Mouse (Mus musculus): ENCODE results near the gene Syf2. TPM values are rescaled to one million over a fixed set of nuclear protein-coding genes. Genes with fewer than 3 reads are reported as not detected.

The Syf2 gene
- polyA plus RNA-seq, 1 experiment from 2014 or later = 89.4 TPM

- 82% methylated on average over 8 of the region's 8 CpGs for WGBS
- H3K9me3 ChIP-seq (ENCODE audit: control insufficient read depth, low read length) = no peaks in the 10 kb centered on the region
- no peak for DNase-seq (ENCODE audit: low spot score)
Observed at GRCm38 (mm10) chr4:134978930-134979329, 48.2 kb downstream of the Syf2 start.

DNA sequence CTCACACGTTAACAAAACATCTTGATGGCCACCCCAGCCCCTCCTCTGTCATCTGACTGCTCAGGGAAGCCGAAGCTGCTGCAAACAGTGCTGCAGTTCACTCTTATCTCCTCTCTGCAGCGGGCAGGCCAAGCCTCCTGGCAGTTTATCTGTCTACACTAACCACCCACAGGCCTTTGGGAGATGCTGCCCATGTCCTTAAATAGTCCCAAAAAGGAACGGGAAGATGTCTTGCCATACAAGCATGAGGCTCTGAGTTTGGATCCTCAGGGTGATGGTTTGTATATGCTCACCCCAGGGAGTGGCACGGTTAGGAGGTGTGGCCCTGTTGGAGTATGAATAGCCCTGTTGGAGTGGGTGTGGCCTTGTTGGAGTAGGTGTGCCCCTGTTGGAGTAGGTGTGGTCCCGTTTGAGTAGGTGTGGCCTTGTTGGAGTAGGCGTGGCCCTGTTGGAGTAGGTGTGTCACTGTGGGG is 51.3 kb downstream of the Syf2 start:
- Histone ChIP-seq H3K9ac (ENCODE audit: low read depth, low read length) (peak overlapping the region; percentile 59), H3K4me3 (ENCODE audit: low read depth, low read length) (no peak overlapping the region), H3K36me3 (ENCODE audit: control insufficient read depth, insufficient read depth, low read length) (no peaks in the 10 kb centered on the region), H3K27me3 (replicated peaks; ENCODE audit: control insufficient read depth, insufficient read depth, low read length) (no peaks in the 10 kb centered on the region), H3K27ac (ENCODE audit: low read depth, low read length) (peak overlapping the region; percentile 95), H3K9me3 (ENCODE audit: control insufficient read depth, low read length) (no peaks in the 10 kb centered on the region), H3K4me1 (replicated peaks; ENCODE audit: control insufficient read depth, insufficient read depth, low read length) (peaks cover 21% of the 10 kb centered on the region), H3K4me2 (peak overlapping the region; percentile 57)
- ATAC-seq (replicated peaks; ENCODE audit: low FRiP score) (peak; percentile 99), DNase-seq (ENCODE audit: low spot score) (peak; percentile 79)
- WGBS = 20% methylated on average over 7 of the region's 7 CpGs

More at GRCm38 (mm10) chr4:134978930-134979329, 48.2 kb downstream of the Syf2 start:
- Histone ChIP-seq H3K36me3 (ENCODE audit: control insufficient read depth, insufficient read depth, low read length) (no peaks in the 10 kb centered on the region), H3K9ac (ENCODE audit: low read depth, low read length) (no peak overlapping the region), H3K27me3 (replicated peaks; ENCODE audit: control insufficient read depth, insufficient read depth, low read length) (no peaks in the 10 kb centered on the region), H3K27ac (ENCODE audit: low read depth, low read length) (no peak overlapping the region), H3K4me3 (ENCODE audit: low read depth, low read length) (no peak overlapping the region), H3K4me2 (no peak overlapping the region), H3K4me1 (replicated peaks; ENCODE audit: control insufficient read depth, insufficient read depth, low read length) (peaks cover 21% of the 10 kb centered on the region)
- no peak for ATAC-seq (replicated peaks; ENCODE audit: low FRiP score)

DNA sequence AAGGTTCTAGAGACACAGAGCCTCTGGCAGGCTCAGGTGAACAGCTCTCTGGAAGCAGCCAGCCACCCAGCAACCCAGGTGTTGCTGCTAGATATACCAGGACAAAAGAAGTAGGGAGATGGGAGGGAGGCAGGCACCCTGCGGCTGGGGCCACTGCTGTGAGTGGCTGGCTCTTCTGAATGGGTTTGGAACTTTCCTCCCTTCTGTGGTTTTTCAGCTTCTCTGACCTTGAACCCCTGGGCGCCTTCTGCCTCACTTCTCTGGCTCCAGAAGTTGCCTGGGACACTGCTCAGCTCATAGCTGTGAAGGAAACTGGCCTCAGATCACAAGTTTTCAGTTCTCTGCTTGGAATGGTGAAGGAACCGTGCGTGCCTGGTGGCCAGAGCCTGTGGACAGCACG is 52.4 kb downstream of the Syf2 start:
- DNase-seq (ENCODE audit: low spot score) (no peak), ATAC-seq (replicated peaks; ENCODE audit: low FRiP score) (0 out of 2 replicates have a peak, but pooled peaks have one; percentile 11)
- Histone ChIP-seq H3K9me3 (ENCODE audit: control insufficient read depth, low read length) (no peaks in the 10 kb centered on the region), H3K36me3 (ENCODE audit: control insufficient read depth, insufficient read depth, low read length) (no peaks in the 10 kb centered on the region), H3K27ac (ENCODE audit: low read depth, low read length) (peak overlapping the region; percentile 95), H3K27me3 (replicated peaks; ENCODE audit: control insufficient read depth, insufficient read depth, low read length) (no peaks in the 10 kb centered on the region), H3K9ac (ENCODE audit: low read depth, low read length) (peak overlapping the region; percentile 42), H3K4me3 (ENCODE audit: low read depth, low read length) (no peak overlapping the region), H3K4me2 (peak overlapping the region; percentile 23; the same call in 1 of the 2 replicates), H3K4me1 (replicated peaks; ENCODE audit: control insufficient read depth, insufficient read depth, low read length) (peaks cover 21% of the 10 kb centered on the region)
- WGBS = 51% methylated on average over 5 of the region's 5 CpGs

GRCm38 (mm10) chr4:134984555-134984954 is 53.9 kb downstream of the Syf2 start:
- Histone ChIP-seq H3K4me2 (no peak overlapping the region), H3K4me1 (replicated peaks; ENCODE audit: control insufficient read depth, insufficient read depth, low read length) (peaks cover 21% of the 10 kb centered on the region), H3K27ac (ENCODE audit: low read depth, low read length) (no peak overlapping the region), H3K9ac (ENCODE audit: low read depth, low read length) (no peak overlapping the region), H3K9me3 (ENCODE audit: control insufficient read depth, low read length) (no peaks in the 10 kb centered on the region), H3K27me3 (replicated peaks; ENCODE audit: control insufficient read depth, insufficient read depth, low read length) (no peaks in the 10 kb centered on the region), H3K4me3 (ENCODE audit: low read depth, low read length) (no peak overlapping the region), H3K36me3 (ENCODE audit: control insufficient read depth, insufficient read depth, low read length) (no peaks in the 10 kb centered on the region)
- ATAC-seq (replicated peaks; ENCODE audit: low FRiP score) (no peak), DNase-seq (ENCODE audit: low spot score) (no peak)
- WGBS = 71% methylated on average over 3 of the region's 3 CpGs

- H3K4me2 ChIP-seq = no peak overlapping the region
- no peaks in the 10 kb centered on the region for H3K36me3 ChIP-seq (ENCODE audit: control insufficient read depth, insufficient read depth, low read length)
- 84% methylated on average over 11 of the region's 11 CpGs for WGBS
- H3K4me1 ChIP-seq (replicated peaks; ENCODE audit: control insufficient read depth, insufficient read depth, low read length) = peaks cover 21% of the 10 kb centered on the region
- H3K9me3 ChIP-seq (ENCODE audit: control insufficient read depth, low read length) = no peaks in the 10 kb centered on the region
- no peak overlapping the region for H3K27ac ChIP-seq (ENCODE audit: low read depth, low read length)
- DNase-seq (ENCODE audit: low spot score) (no peak), ATAC-seq (replicated peaks; ENCODE audit: low FRiP score) (no peak)
- no peak overlapping the region for H3K9ac ChIP-seq (ENCODE audit: low read depth, low read length)
- H3K4me3 ChIP-seq (ENCODE audit: low read depth, low read length) = no peak overlapping the region
- 0 out of 2 replicates have a peak, but pooled peaks cover under 1% of the 10 kb centered on the region for H3K27me3 ChIP-seq (replicated peaks; ENCODE audit: control insufficient read depth, insufficient read depth, low read length)
Observed at GRCm38 (mm10) chr4:134985626-134986335, 55.1 kb downstream of the Syf2 start.

DNA sequence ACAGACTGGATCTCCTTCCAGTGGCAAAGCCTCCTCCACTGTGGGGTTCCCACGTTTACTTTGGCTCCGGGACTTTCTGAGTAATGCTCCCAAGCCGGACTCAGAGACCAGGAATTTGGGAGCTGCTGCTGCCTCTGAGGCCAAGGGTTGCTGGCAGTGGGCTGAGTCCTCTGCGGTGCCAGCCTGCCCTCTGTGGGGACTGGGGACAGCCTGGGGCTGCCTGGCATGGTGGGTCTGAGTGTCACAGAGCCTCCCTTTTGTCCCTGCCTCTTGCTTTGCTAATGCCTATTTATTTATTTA is 55.6 kb downstream of the Syf2 start:
- 75% methylated on average over 4 of the region's 4 CpGs for WGBS
- Histone ChIP-seq H3K4me1 (replicated peaks; ENCODE audit: control insufficient read depth, insufficient read depth, low read length) (peaks cover 16% of the 10 kb centered on the region), H3K27ac (ENCODE audit: low read depth, low read length) (no peak overlapping the region)

DNA sequence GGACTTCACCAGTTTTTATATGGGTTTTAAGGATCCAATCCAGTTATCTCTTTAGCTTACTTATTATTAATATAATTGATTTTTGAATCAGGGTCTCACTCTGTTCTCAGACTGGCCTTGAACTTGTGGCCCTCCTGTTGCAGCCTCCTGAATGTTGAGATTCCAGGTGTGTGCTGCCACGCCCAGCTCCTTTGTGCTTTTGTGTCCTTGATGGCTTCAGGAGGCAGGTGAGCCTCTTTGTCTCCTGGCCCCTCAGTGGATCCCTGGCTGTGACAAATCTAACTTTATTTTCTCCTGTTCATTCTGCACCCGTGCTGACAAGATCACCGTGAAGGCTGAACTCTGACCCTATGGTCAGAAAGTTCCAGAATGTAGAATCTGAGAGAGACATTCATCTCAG is 56.3 kb downstream of the Syf2 start:
- H3K4me2 ChIP-seq = no peak overlapping the region
- H3K27ac ChIP-seq (ENCODE audit: low read depth, low read length) = no peak overlapping the region
- ATAC-seq (replicated peaks; ENCODE audit: low FRiP score) = no peak
- H3K4me3 ChIP-seq (ENCODE audit: low read depth, low read length) = no peak overlapping the region
- WGBS = 80% methylated on average over 3 of the region's 3 CpGs
- peaks cover 12% of the 10 kb centered on the region for H3K4me1 ChIP-seq (replicated peaks; ENCODE audit: control insufficient read depth, insufficient read depth, low read length)
- H3K9me3 ChIP-seq (ENCODE audit: control insufficient read depth, low read length) = no peaks in the 10 kb centered on the region
- H3K36me3 ChIP-seq (ENCODE audit: control insufficient read depth, insufficient read depth, low read length) = no peaks in the 10 kb centered on the region
- no peak for DNase-seq (ENCODE audit: low spot score)
- H3K27me3 ChIP-seq (replicated peaks; ENCODE audit: control insufficient read depth, insufficient read depth, low read length) = 0 out of 2 replicates have a peak, but pooled peaks cover 2% of the 10 kb centered on the region
- H3K9ac ChIP-seq (ENCODE audit: low read depth, low read length) = no peak overlapping the region

More for the DNA sequence above, 55.6 kb downstream of the Syf2 start:
- Histone ChIP-seq H3K4me2 (no peak overlapping the region), H3K9me3 (ENCODE audit: control insufficient read depth, low read length) (no peaks in the 10 kb centered on the region), H3K27me3 (replicated peaks; ENCODE audit: control insufficient read depth, insufficient read depth, low read length) (0 out of 2 replicates have a peak, but pooled peaks cover 2% of the 10 kb centered on the region), H3K4me3 (ENCODE audit: low read depth, low read length) (no peak overlapping the region), H3K36me3 (ENCODE audit: control insufficient read depth, insufficient read depth, low read length) (no peaks in the 10 kb centered on the region), H3K9ac (ENCODE audit: low read depth, low read length) (no peak overlapping the region)
- no peak for DNase-seq (ENCODE audit: low spot score)
- no peak for ATAC-seq (replicated peaks; ENCODE audit: low FRiP score)
